Mouse (Mus musculus) liver, postnatal 0 days (tissue): ENCODE results near the gene Ate1.

ENCODE experiments used
- CTCF ChIP-seq: sonication (generic); IDR thresholded peaks from 2 replicates; pipeline ENCODE4 v1.5.1; 2016; ENCODE audit warnings: antibody characterized with exemption, low read depth
- EP300 ChIP-seq: IDR thresholded peaks from 2 replicates; pipeline ENCODE4 v1.6.1; 2016; ENCODE audit warnings: antibody characterized with exemption, low read depth, mild to moderate bottlenecking

GRCm38 (mm10) chr7:130546421-130546790, 26.2 kb upstream of the Ate1 start:
- TF ChIP-seq CTCF: no peak
- TF ChIP-seq EP300: no peak
